Mouse (Mus musculus) forebrain, embryonic 11.5 days (tissue): ENCODE results near the gene Phospho1. TPM values are rescaled to one million over a fixed set of nuclear protein-coding genes. Genes with fewer than 3 reads are reported as not detected.
A peak's percentile ranks its signal among the peaks of the same experiment; 100 is the strongest.
"Not testable (repeated sequence)": the region's sequence is repeated elsewhere in the genome, so short reads cannot be mapped to it uniquely, and the experiment has no call there.

Experiments
- ATAC-seq: fragments of 200-750 bp; cut with Nextera tagmentation; replicated peaks from 2 replicates; pipeline ENCODE4 v1.8.0; 2017; ENCODE audit warnings: moderate TSS enrichment; ENCODE audit not compliant: low FRiP score
- DNase-seq: peaks from one replicate; pipeline ENCODE4 v3.0.0-alpha.2; 2017; ENCODE audit warnings: low spot score
- H3K27ac ChIP-seq: fragments of 300-500 bp; sonication (generic); 2 replicates; pipeline ENCODE4 v1.5.1; 2014; ENCODE audit warnings: low read depth, low read length
- H3K27me3 ChIP-seq: fragments of 300-500 bp; sonication (generic); 2 replicates; pipeline ENCODE4 v1.6.1; 2014; ENCODE audit warnings: mild to moderate bottlenecking, low read length, mixed read lengths; ENCODE audit not compliant: control insufficient read depth, insufficient read depth
- H3K36me3 ChIP-seq: fragments of 300-500 bp; sonication (generic); 2 replicates; pipeline ENCODE4 v1.6.1; 2014; ENCODE audit warnings: mild to moderate bottlenecking, low read length, moderate library complexity, mixed read lengths; ENCODE audit not compliant: control insufficient read depth, insufficient read depth
- H3K4me1 ChIP-seq: fragments of 300-500 bp; sonication (generic); replicated peaks from 2 replicates; pipeline ENCODE4 v1.6.1; 2014; ENCODE audit warnings: low read length, mixed read lengths; ENCODE audit not compliant: control insufficient read depth, insufficient read depth
- H3K4me2 ChIP-seq: fragments of 300-500 bp; sonication (generic); 2 replicates; pipeline ENCODE4 v1.6.1; 2014; ENCODE audit warnings: low read depth, mild to moderate bottlenecking, low read length, moderate library complexity, mixed read lengths; ENCODE audit not compliant: severe bottlenecking
- H3K4me3 ChIP-seq: fragments of 300-500 bp; sonication (generic); 2 replicates; pipeline ENCODE4 v1.5.1; 2014; ENCODE audit warnings: low read depth, low read length
- H3K9ac ChIP-seq: fragments of 300-500 bp; sonication (generic); 2 replicates; pipeline ENCODE4 v1.6.1; 2014; ENCODE audit warnings: low read length
- H3K9me3 ChIP-seq: fragments of 300-500 bp; sonication (generic); 2 replicates; pipeline ENCODE4 v1.6.1; 2016; ENCODE audit warnings: low read length, mixed read lengths; ENCODE audit not compliant: control insufficient read depth
- WGBS: fragments of 180-500 bp; shearing (Covaris S2); extraction: QIAGEN DNeasy Blood & Tissue Kit; methylation state at CpG from one replicate; pipeline ENCODE4 v1.1.7; 2014; 5-methylcytosine and 5-hydroxymethylcytosine counted together
- polyA plus RNA-seq: library from polyadenylated mRNA; unstranded; fragments of >200 nt; fragmentation: Nextera tagmentation; extraction: Ambion mirVana; gene quantifications from 2 replicates; pipeline ENCODE4 v1.2.1, GENCODE M21; 2014

Phospho1 gene
- polyA plus RNA-seq, 1 experiment from 2014 or later = not detected

GRCm38 (mm10) chr11:95875804-95876203 lies 51.5 kb downstream of the Phospho1 start:
- H3K9ac ChIP-seq = no peak overlapping the region
- 28% methylated on average over 9 of the region's 9 CpGs for WGBS
- no peaks in the 10 kb centered on the region for H3K27me3 ChIP-seq
- DNase-seq = no peak
- no peaks in the 10 kb centered on the region for H3K4me1 ChIP-seq
- no peak overlapping the region for H3K27ac ChIP-seq
- no peak overlapping the region for H3K4me3 ChIP-seq
- ATAC-seq = no peak
- H3K9me3 ChIP-seq = no peaks in the 10 kb centered on the region
- no peak overlapping the region for H3K4me2 ChIP-seq
- H3K36me3 ChIP-seq = no peaks in the 10 kb centered on the region

GRCm38 (mm10) chr11:95876296-95876695 lies 52.0 kb downstream of the Phospho1 start:
- Histone ChIP-seq H3K4me3 (no peak overlapping the region), H3K4me1 (no peaks in the 10 kb centered on the region), H3K36me3 (no peaks in the 10 kb centered on the region), H3K27me3 (no peaks in the 10 kb centered on the region), H3K9me3 (no peaks in the 10 kb centered on the region), H3K4me2 (no peak overlapping the region), H3K9ac (no peak overlapping the region), H3K27ac (no peak overlapping the region)
- peak; percentile 88 for DNase-seq
- ATAC-seq = no peak
- WGBS = 17% methylated on average over 7 of the region's 7 CpGs

- 85% methylated on average over 2 of the region's 2 CpGs for WGBS
- not testable (repeated sequence) for DNase-seq, H3K4me2 ChIP-seq, H3K4me3 ChIP-seq, H3K9me3 ChIP-seq, ATAC-seq, H3K27me3 ChIP-seq, H3K4me1 ChIP-seq, H3K27ac ChIP-seq, H3K9ac ChIP-seq, H3K36me3 ChIP-seq
Measured at GRCm38 (mm10) chr11:95879861-95880260, 55.6 kb downstream of the Phospho1 start.

Other genes with a start within 250 kb of the Phospho1 start
- gene Ngfr, start 236.8 kb upstream of the Phospho1 start, polyA plus RNA-seq = 10.5 and 11.5 TPM in 2 replicates
- 198 and 205 TPM in 2 replicates for gene Phb, start 157.5 kb upstream of the Phospho1 start, polyA plus RNA-seq
- 11.9 and 13.9 TPM in 2 replicates for gene Zfp652, start 111.8 kb upstream of the Phospho1 start, polyA plus RNA-seq
- 1.4 and 2.2 TPM in 2 replicates for gene B130006D01Rik, start 100.9 kb upstream of the Phospho1 start, polyA plus RNA-seq
- gene Gngt2, start 12.7 kb downstream of the Phospho1 start, polyA plus RNA-seq = 3.5 and 5.1 TPM in 2 replicates
- 0.97 and 1.1 TPM in 2 replicates for gene Abi3, start 18.0 kb downstream of the Phospho1 start, polyA plus RNA-seq
- gene B4galnt2, start 90.4 kb downstream of the Phospho1 start, polyA plus RNA-seq = 0.25 TPM in 1 of 2 replicates, not detected in the other
- gene Igf2bp1, start 181.4 kb downstream of the Phospho1 start, polyA plus RNA-seq = 109 and 114 TPM in 2 replicates
- gene Gip, start 200.0 kb downstream of the Phospho1 start, polyA plus RNA-seq = not detected in 2 replicates
- gene Snf8, start 210.4 kb downstream of the Phospho1 start, polyA plus RNA-seq = 39.4 and 41.4 TPM in 2 replicates
- 22.8 and 26.1 TPM in 2 replicates for gene Ube2z, start 240.9 kb downstream of the Phospho1 start, polyA plus RNA-seq